Mouse (Mus musculus) layer of hippocampus, adult 11-12 months (tissue): ENCODE data around the gene Gm10643.

Experiments used
- DNase-seq: peaks from one replicate; pipeline ENCODE4 v3.0.0; 2022; ENCODE audit warnings: low spot score

Gene Gm10643

GRCm38 (mm10) chr8:84039050-84039449, 25.9 kb downstream of the Gm10643 start:
- DNase-seq = peak; percentile 81

- DNase-seq = no peak
Measured at GRCm38 (mm10) chr8:84038015-84038414, 26.9 kb downstream of the Gm10643 start.

GRCm38 (mm10) chr8:84032777-84033176, 32.2 kb downstream of the Gm10643 start:
- no peak for DNase-seq

GRCm38 (mm10) chr8:84029272-84029671, 35.7 kb downstream of the Gm10643 start:
- no peak for DNase-seq

- DNase-seq = no peak
Measured at GRCm38 (mm10) chr8:84027449-84027848, 37.5 kb downstream of the Gm10643 start.

GRCm38 (mm10) chr8:84025863-84026262, 39.1 kb downstream of the Gm10643 start:
- no peak for DNase-seq

GRCm38 (mm10) chr8:84024171-84024570, 40.8 kb downstream of the Gm10643 start:
- DNase-seq = no peak

GRCm38 (mm10) chr8:84023631-84024030, 41.3 kb downstream of the Gm10643 start:
- no peak for DNase-seq

GRCm38 (mm10) chr8:84023085-84023484, 41.9 kb downstream of the Gm10643 start:
- no peak for DNase-seq

- DNase-seq = no peak
Measured at GRCm38 (mm10) chr8:84021569-84021968, 43.4 kb downstream of the Gm10643 start.

- DNase-seq = no peak
Measured at GRCm38 (mm10) chr8:84021096-84021495, 43.8 kb downstream of the Gm10643 start, which contains the start of gene Palm3. Palm3 (plus strand) TSS chr8:84021471.

GRCm38 (mm10) chr8:84019738-84020137, 45.2 kb downstream of the Gm10643 start:
- DNase-seq = no peak

GRCm38 (mm10) chr8:84015833-84016232, 49.1 kb downstream of the Gm10643 start:
- no peak for DNase-seq
